Mouse (Mus musculus) cerebellum, postnatal 10 days (tissue): ENCODE results near the gene Maml1.

Experiments used
- DNase-seq, 2 experiments: peaks; one replicate each; pipeline ENCODE4 v3.0.0; 2021; ENCODE audit warnings: mixed read lengths in 2 of 2

The Maml1 gene

GRCm38 (mm10) chr11:50279005-50279404 lies 13.1 kb downstream of the Maml1 start:
- no peak for DNase-seq

- no peak for DNase-seq
Measured at GRCm38 (mm10) chr11:50277706-50278105, 14.4 kb downstream of the Maml1 start.

DNA sequence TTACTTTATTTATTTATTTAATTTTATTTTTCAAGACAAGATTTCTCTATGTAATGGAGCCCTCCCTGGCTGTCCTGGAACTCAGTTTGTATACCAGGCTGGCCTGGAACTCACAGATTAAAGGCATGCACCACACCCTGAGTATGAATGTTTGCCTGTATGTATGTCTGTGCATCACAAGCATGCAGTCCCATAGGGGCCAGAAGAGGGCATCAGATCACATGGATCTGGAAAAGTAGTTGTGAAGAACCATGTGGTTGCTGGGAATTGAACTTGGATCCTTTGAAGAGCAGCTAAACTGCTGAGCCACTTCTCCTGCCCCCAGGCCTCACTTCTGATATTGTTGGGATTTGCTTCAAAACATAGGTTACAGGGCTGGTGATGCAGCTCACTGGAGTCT lies 15.1 kb downstream of the Maml1 start:
- DNase-seq: no peak

- no peak for DNase-seq
Measured at GRCm38 (mm10) chr11:50275568-50276151, 16.5 kb downstream of the Maml1 start.

GRCm38 (mm10) chr11:50275077-50275476 lies 17.0 kb downstream of the Maml1 start:
- DNase-seq: no peak

DNA sequence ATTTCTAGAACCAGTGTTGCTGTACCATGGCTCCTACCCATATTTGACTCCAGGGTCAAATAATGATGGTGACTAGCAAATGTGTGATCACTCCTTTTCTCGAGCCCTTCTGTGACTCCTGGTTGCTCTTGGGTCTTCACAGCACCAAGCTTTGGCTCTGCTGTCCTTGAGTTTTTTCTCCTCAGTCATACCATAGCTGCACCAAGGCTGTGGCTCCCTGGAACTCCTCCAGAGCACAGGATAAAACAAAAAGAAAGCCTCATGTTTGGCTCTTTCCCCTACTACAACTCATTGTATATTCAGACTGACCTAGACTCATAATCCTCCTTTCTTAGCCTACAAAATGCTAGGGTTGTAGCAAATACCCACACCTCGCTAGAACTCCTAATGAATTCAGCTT lies 19.3 kb downstream of the Maml1 start:
- no peak for DNase-seq

GRCm38 (mm10) chr11:50269885-50270284 lies 22.2 kb downstream of the Maml1 start:
- no peak for DNase-seq

DNA sequence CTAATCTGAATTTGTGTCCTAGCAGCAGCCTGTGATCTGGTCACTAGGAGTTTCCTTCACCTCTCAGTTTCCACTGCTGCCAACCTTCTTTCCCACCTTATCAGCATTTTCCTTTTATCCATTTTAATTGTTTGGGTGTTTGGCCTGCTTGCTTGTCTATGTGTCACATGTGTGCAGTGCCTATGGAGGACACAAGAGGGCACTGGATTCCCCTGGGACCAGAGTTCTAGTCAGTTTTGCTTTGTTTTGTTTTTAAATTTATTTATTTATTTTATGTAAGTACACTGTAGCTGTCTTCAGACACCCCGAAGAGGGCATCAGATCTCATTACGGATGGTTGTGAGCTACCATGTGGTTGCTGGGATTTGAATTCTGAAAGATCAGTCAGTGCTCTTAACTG lies 22.9 kb downstream of the Maml1 start:
- DNase-seq: peak; percentile 41 to 62

DNA sequence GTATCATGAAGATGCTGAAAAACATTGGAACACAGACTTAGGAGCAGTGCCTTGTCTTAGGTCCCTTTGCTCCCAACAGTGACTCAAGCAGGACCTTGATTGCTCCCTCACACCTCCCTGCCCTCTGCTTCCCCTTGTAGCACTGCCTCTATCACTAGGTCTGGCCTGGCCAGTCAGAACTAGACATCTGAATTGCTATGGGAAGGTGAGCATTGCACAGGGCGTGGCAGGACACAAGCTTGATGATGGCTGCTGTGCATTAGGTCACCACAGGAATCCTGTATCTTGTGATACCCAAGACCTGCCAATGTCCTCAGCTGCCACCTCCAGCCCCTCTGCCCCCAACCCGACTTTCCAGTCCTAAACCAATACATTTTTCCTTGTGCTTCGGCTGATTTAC lies 25.1 kb downstream of the Maml1 start:
- DNase-seq: no peak

GRCm38 (mm10) chr11:50265931-50266330 lies 26.2 kb downstream of the Maml1 start:
- DNase-seq: peak; percentile 59 to 74

DNA sequence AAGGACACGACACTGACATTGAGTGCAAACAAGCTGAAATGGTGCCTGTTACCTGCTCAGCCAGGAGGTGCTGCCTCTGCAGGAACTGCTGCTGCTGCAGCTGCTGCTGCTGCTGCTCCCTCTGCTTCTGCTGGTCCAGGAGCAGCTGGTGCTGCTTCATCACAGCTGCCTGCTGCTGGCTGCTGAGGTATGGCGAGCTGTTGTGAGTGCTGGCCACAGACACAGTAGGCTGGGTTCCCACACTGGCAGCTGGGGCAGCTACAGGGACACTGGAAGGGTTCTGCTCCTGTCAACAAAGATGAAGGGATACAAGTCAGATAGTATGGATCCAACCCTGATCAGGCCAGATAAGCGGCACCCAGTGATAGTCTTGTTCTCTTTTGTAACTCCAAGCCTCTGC lies 28.9 kb downstream of the Maml1 start:
- no peak for DNase-seq

GRCm38 (mm10) chr11:50262020-50262419 lies 30.1 kb downstream of the Maml1 start:
- DNase-seq: peak; percentile 45 to 47

DNA sequence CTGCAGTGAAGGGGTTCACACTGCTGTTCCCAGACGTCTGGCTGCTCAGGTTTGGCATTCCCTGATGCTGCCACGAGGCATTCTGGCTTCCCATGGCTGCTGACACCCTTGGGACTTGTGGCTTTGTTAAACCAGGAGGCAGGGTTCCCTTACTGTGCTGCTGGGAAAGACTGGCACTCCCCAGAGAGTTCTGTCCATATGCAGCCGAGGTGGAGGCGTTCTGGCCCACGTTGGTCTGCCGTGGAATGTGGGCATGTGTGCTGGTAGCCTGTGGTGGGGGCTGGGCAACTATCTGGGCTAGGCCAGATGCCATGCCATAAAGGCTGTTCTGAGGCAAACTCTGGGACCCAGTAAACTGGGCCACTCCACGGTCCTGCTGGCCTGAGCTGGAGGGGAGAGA lies 33.8 kb downstream of the Maml1 start:
- DNase-seq: no peak

- no peak for DNase-seq
Measured at GRCm38 (mm10) chr11:50256615-50257014, 35.5 kb downstream of the Maml1 start.

DNA sequence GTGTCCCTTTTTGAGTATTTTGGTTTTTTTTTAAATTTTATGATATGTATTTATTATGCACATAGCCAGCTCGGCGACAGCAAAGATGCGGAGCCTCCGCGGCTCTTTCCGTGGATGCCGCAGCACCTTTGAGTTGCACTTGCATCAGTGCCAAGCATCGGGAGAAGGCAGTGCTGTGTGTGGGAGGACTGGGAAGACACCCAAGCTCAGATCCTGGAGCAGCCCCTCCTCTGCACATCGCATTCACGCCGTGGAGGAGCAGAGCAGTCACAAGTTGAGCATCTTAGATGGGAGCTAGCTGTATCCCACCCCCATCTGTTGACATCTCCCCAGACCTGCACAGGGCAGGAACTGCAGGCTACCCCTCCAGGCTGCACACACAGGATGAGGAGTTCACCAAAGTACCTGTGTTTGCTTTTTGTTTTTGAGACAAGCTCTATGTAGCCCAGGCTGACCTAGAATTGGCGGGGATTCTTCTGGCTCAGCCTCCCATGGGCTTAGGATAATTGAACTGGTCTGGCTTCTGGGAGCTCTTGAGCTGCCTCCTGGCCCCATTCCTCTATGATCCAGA lies 38.0 kb downstream of the Maml1 start:
- peak; percentile 57 to 66 for DNase-seq

DNA sequence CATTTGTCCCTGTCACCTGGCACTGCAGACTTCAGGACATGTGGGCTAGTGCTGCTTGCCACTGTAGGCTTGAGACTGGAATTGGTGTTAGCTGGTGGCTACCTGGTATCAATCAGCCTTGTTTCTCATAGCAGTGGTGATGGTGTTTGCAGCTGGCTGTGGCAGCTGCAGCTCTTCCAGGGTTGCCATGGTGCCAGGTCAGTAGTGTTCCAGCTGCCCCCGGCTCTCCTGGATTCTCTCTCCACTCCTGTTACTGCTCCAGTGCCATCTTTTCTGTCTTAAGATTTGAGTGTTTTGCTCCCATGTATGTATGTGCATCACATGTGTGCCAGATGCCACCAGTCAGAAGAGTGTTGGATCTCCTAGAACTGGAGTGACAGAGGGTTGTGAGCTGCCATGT lies 38.7 kb downstream of the Maml1 start:
- DNase-seq: no peak

DNA sequence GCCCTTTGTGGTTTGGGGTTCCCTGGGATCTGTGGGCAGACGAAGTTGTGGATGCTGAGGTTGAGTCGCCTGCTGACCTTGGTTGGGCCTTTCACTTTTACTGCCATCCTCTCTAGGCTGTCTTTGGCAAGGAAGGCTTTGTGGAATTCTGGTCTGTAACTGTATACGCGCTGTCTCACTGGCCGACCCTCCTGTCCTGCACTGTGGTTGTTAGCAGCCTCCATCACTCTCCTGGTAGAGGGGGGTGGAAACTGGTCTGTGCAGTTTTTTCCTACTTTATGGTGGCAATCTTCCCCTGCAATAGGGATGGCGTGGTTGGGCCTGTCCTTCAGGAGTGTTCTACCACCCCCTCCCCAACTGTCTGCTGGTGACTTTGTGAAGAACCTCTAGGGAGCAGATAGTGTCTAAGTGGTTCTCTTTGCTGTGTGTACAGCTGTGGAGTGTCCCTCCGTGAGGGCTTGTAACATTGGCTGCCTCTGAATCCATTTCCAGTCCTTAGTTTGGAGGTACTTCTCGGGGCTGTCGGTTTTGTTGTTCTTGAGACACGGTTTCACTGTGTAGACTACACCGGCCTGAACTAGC lies 39.3 kb downstream of the Maml1 start:
- DNase-seq: no peak

GRCm38 (mm10) chr11:50252166-50252565 lies 39.9 kb downstream of the Maml1 start:
- DNase-seq: no peak

GRCm38 (mm10) chr11:50248473-50249171 lies 43.5 kb downstream of the Maml1 start:
- no peak for DNase-seq

- DNase-seq: no peak
Measured at GRCm38 (mm10) chr11:50245269-50245668, 46.8 kb downstream of the Maml1 start.

GRCm38 (mm10) chr11:50243926-50244325 lies 48.2 kb downstream of the Maml1 start:
- no peak for DNase-seq

- no peak for DNase-seq
Measured at GRCm38 (mm10) chr11:50240235-50240911, 51.7 kb downstream of the Maml1 start.
